Mouse (Mus musculus): Measurements from ENCODE around the gene Gm9844.

DNA sequence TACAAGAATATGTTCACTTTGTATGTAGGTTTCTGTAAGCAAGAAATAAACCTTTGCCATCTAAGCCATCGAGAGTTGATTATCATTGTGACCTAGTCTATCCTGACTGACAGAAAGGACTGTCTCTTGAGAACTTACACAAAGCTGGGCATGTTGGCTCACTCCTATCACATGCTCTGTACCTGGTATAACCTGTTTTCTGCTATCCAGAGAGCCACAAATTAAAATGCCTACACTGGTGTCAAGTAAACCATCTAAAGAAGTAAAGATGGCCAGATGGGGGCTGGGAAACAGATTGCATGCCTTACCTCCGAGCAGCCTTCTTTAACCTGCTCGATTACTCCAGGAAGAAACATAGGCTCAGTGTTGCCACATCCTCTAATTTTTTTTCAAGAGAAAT lies 15.6 kb downstream of the Gm9844 start:
- TF ChIP-seq POLR2A (IDR thresholded peaks at IDR 0.05; ENCODE audit: low read depth, low read length) (no peak), CTCF (IDR thresholded peaks at IDR 0.05; ENCODE audit: extremely low read depth, insufficient read length, insufficient replicate concordance, low read depth, low read length) (no peak)
